ENCODE assay signal across 12 mouse cellular contexts in genomic region chr1:150951004-150951403, GRCm38 (mm10).
"Had no signal": no experiment of that assay in that cellular context is flagged by ENCODE, and none has a peak within 500 bp of the region (broad histone marks: within the 10 kb centered on the region; RNA-seq: fewer than 3 reads in every experiment).

No protein-coding gene starts in this region.

- H3K4me2 ChIP-seq: liver, embryonic 11.5 days; liver, embryonic 15.5 days; midbrain, embryonic 13.5 days; neural tube, embryonic 13.5 days had no signal

- DNase-seq: kidney, adult 8-10 months; kidney, postnatal 25 days; lung, adult 2 months; lung, postnatal 36 days; right cerebral cortex, postnatal 14 days; thymus, postnatal 36 days had no signal

- H3K4me3 ChIP-seq: liver, embryonic 15.5 days; midbrain, embryonic 13.5 days; neural tube, embryonic 13.5 days had no signal

- H3K27ac ChIP-seq: liver, embryonic 15.5 days; midbrain, embryonic 13.5 days had no signal

- H3K27me3 ChIP-seq: liver, embryonic 15.5 days; midbrain, embryonic 13.5 days; neural tube, embryonic 13.5 days had no signal

- H3K36me3 ChIP-seq: liver, embryonic 15.5 days; midbrain, embryonic 13.5 days; neural tube, embryonic 13.5 days had no signal

- ATAC-seq: intestine, embryonic 16.5 days; lung, postnatal 0 days; midbrain, embryonic 13.5 days had no signal

- H3K9me3 ChIP-seq: liver, embryonic 15.5 days; midbrain, embryonic 13.5 days; neural tube, embryonic 13.5 days had no signal

- H3K4me1 ChIP-seq: liver, embryonic 15.5 days had no signal

- H3K9ac ChIP-seq: liver, embryonic 15.5 days; midbrain, embryonic 13.5 days; neural tube, embryonic 13.5 days had no signal
